ENCODE assay signal across 8 mouse cellular contexts in genomic region chr19:8892829-8893766, GRCm38 (mm10). TPM values are rescaled to one million over a fixed set of nuclear protein-coding genes. Genes with fewer than 3 reads are reported as not detected.
DNase-seq lines count a peak whose midpoint lies in the region; ATAC-seq and TF ChIP-seq lines count a peak whose summit lies in the region.

Ints5 (plus strand) TSS chr19:8893005.

- H3K27me3 ChIP-seq in embryonic facial prominence, embryonic 12.5 days: no peaks in the 10 kb centered on the region
- H3K27me3 ChIP-seq in kidney, adult 2 months (replicated peaks; ENCODE audit: control insufficient read depth, insufficient read depth, low read length): no peaks in the 10 kb centered on the region
- no peaks in the 10 kb centered on the region for H3K27me3 ChIP-seq in limb, embryonic 12.5 days
- no peaks in the 10 kb centered on the region for H3K27me3 ChIP-seq in midbrain, embryonic 14.5 days (ENCODE audit: control insufficient read depth, insufficient read depth, low read length)

- no peaks in the 10 kb centered on the region for H3K9me3 ChIP-seq in embryonic facial prominence, embryonic 12.5 days
- H3K9me3 ChIP-seq in limb, embryonic 12.5 days: no peaks in the 10 kb centered on the region
- no peaks in the 10 kb centered on the region for H3K9me3 ChIP-seq in midbrain, embryonic 14.5 days (ENCODE audit: control insufficient read depth, low read length)

- peak within 1 kb of the TSS; percentile 86 for H3K27ac ChIP-seq in embryonic facial prominence, embryonic 12.5 days
- H3K27ac ChIP-seq in kidney, adult 2 months (ENCODE audit: insufficient read depth, low read depth, low read length): peak within 1 kb of the TSS; percentile 30; the same call in 1 of the 2 replicates
- H3K27ac ChIP-seq in limb, embryonic 12.5 days: peak within 1 kb of the TSS; percentile 87
- peak within 1 kb of the TSS; percentile 84 for H3K27ac ChIP-seq in midbrain, embryonic 14.5 days (replicated peaks; ENCODE audit: low read depth, low read length)

- ATAC-seq in embryonic facial prominence, embryonic 12.5 days (ENCODE audit: insufficient number of reproducible peaks, insufficient read depth, low FRiP score, low TSS enrichment): peak; percentile 19; the same call in 1 of the 2 replicates
- peak; percentile 21; the same call in 1 of the 2 replicates for ATAC-seq in limb, embryonic 12.5 days (ENCODE audit: insufficient number of reproducible peaks, insufficient read depth, low FRiP score, low TSS enrichment, low read depth)
- ATAC-seq in midbrain, embryonic 14.5 days (ENCODE audit: low FRiP score, low TSS enrichment): peak; percentile 65

- H3K4me3 ChIP-seq in embryonic facial prominence, embryonic 12.5 days: peak within 1 kb of the TSS; percentile 83
- peak within 1 kb of the TSS; percentile 88 for H3K4me3 ChIP-seq in kidney, adult 2 months (ENCODE audit: insufficient read depth, low read depth, low read length)
- peak within 1 kb of the TSS; percentile 86 for H3K4me3 ChIP-seq in limb, embryonic 12.5 days (replicated peaks)
- peak within 1 kb of the TSS; percentile 79 for H3K4me3 ChIP-seq in midbrain, embryonic 14.5 days (replicated peaks; ENCODE audit: low read depth, low read length)

- peak within 1 kb of the TSS; percentile 88 for H3K9ac ChIP-seq in embryonic facial prominence, embryonic 12.5 days
- H3K9ac ChIP-seq in limb, embryonic 12.5 days (replicated peaks): peak within 1 kb of the TSS; percentile 93
- H3K9ac ChIP-seq in midbrain, embryonic 14.5 days (replicated peaks; ENCODE audit: low read length): peak within 1 kb of the TSS; percentile 78

- peak; percentile 92 for DNase-seq in 3T3-L1 (ENCODE audit: low read depth, low spot score)
- DNase-seq in adrenal gland, postnatal 36 days: peak; percentile 88
- peak; percentile 89 to 94 for DNase-seq in heart, adult 18-20 months
- DNase-seq in kidney, adult 2 months: peak; percentile 91
- DNase-seq in midbrain, embryonic 14.5 days: peak; percentile 94
- peak; percentile 76 for DNase-seq in spleen, adult 12 weeks (ENCODE audit: low spot score)

- H3K4me2 ChIP-seq in embryonic facial prominence, embryonic 12.5 days (replicated peaks): peak within 1 kb of the TSS; percentile 81
- peak within 1 kb of the TSS; percentile 70 for H3K4me2 ChIP-seq in limb, embryonic 12.5 days
- H3K4me2 ChIP-seq in midbrain, embryonic 14.5 days (ENCODE audit: low read length): peak within 1 kb of the TSS; percentile 84

- peaks cover 23% of the 10 kb centered on the region for H3K4me1 ChIP-seq in embryonic facial prominence, embryonic 12.5 days
- H3K4me1 ChIP-seq in kidney, adult 2 months (ENCODE audit: control insufficient read depth, insufficient read depth, low read length): no peaks in the 10 kb centered on the region
- H3K4me1 ChIP-seq in limb, embryonic 12.5 days (replicated peaks): peaks cover 23% of the 10 kb centered on the region
- H3K4me1 ChIP-seq in midbrain, embryonic 14.5 days (ENCODE audit: control insufficient read depth, insufficient read depth, low read length): peaks cover 24% of the 10 kb centered on the region

- WGBS in embryonic facial prominence, embryonic 12.5 days: 4% methylated on average over 54 of the region's 54 CpGs
- WGBS in kidney, adult 2 months: 2% methylated on average over 54 of the region's 54 CpGs
- 3% methylated on average over 54 of the region's 54 CpGs for WGBS in limb, embryonic 12.5 days
- WGBS in midbrain, embryonic 14.5 days: 3% methylated on average over 54 of the region's 54 CpGs

- TF ChIP-seq POLR2A in kidney, adult 2 months (IDR thresholded peaks at IDR 0.05; ENCODE audit: low read depth, low read length): peak; percentile 75

- TF ChIP-seq CTCF in kidney, adult 2 months (conservative IDR thresholded peaks at IDR 0.05; ENCODE audit: insufficient read depth, insufficient read length, low read depth, low read length): no peak

- H3K36me3 ChIP-seq in embryonic facial prominence, embryonic 12.5 days: peaks cover 32% of the 10 kb centered on the region
- H3K36me3 ChIP-seq in kidney, adult 2 months (ENCODE audit: control insufficient read depth, insufficient read depth, low read length): peaks cover 3% of the 10 kb centered on the region
- peaks cover 44% of the 10 kb centered on the region for H3K36me3 ChIP-seq in limb, embryonic 12.5 days
- peaks cover 21% of the 10 kb centered on the region for H3K36me3 ChIP-seq in midbrain, embryonic 14.5 days (ENCODE audit: control insufficient read depth, insufficient read depth, low read length)

RNA-seq across cellular contexts. Expression of gene Ints5, which starts in this region (rescaled TPM):
- total RNA-seq in adrenal gland, postnatal 36 days (2021): 10 to 100 TPM; 23.7 to 25.8 TPM
- polyA plus RNA-seq in embryonic facial prominence, embryonic 12.5 days (2016; fragmentation: Nextera tagmentation; extraction: Ambion mirVana): 50.4 and 51.5 TPM in 2 replicates
- total RNA-seq in heart, adult 18-20 months (2021): 10 to 100 TPM; 11.2 to 11.5 TPM
- 16.7 and 18.9 TPM in 2 replicates for polyA plus RNA-seq in kidney, adult 2 months (2012; rRNA removed)
- polyA plus RNA-seq in limb, embryonic 12.5 days (2016; fragmentation: Nextera tagmentation; extraction: Ambion mirVana): 48.9 and 51.3 TPM in 2 replicates
- polyA plus RNA-seq in midbrain, embryonic 14.5 days (2014; fragmentation: Nextera tagmentation; extraction: Ambion mirVana): 28.2 and 31.1 TPM in 2 replicates

Comparison
In these comparisons a context has a peak if more than half of its experiments do, and no peak if none do; other contexts are left out.
1. Peak in every context shown above with its lines: DNase-seq, ATAC-seq, H3K4me3 ChIP-seq and H3K27ac ChIP-seq.
2. H3K27ac ChIP-seq: peak in every context shown above with its lines; median percentile 87 in limb, embryonic 12.5 days; 86 in embryonic facial prominence, embryonic 12.5 days; 84 in midbrain, embryonic 14.5 days; 30 in kidney, adult 2 months.